Mouse (Mus musculus): ENCODE data around the gene Mlh3.
"Not testable (repeated sequence)": the region's sequence is repeated elsewhere in the genome, so short reads cannot be mapped to it uniquely, and the experiment has no call there.

DNA sequence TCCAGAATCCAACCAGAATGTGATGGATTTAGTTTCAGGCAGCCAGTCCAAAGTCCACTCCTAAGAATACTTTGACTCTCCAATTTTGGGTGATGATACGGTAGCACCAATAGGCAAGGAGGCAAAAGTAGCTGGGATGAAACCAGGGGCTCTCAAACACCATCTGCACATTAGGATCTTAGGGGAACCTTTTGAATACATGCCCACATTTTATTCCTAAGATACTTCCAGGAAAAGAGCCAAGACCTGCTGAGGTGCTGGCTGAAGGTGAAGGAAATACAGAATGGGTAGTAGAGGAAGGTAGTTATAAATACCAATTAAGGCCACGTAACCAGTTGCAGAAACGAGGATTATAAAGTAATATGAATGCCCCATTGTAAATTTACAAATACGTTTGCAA lies 11.4 kb upstream of the Mlh3 start:
- not testable (repeated sequence) for TF ChIP-seq POLR2A (IDR thresholded peaks at IDR 0.05; ENCODE audit: insufficient read length, low read depth); MAX (IDR thresholded peaks at IDR 0.05; ENCODE audit: low read depth); USF1 (IDR thresholded peaks at IDR 0.05; ENCODE audit: low read depth); MYOD1 (IDR thresholded peaks at IDR 0.05; ENCODE audit: control insufficient read depth in 1 of 3, insufficient read length in 2 of 3, low read depth in 2 of 3); E2F4 (IDR thresholded peaks at IDR 0.05; ENCODE audit: insufficient read depth); POLR2AphosphoS2 (IDR thresholded peaks at IDR 0.05; ENCODE audit: insufficient read length, low read depth); TCF3 (IDR thresholded peaks at IDR 0.05; ENCODE audit: insufficient read length, low read depth); MYOG (IDR thresholded peaks at IDR 0.05; ENCODE audit: control insufficient read depth in 1 of 3, insufficient read depth in 1 of 3, insufficient read length in 2 of 3, low read depth in 2 of 3); TCF12 (IDR thresholded peaks at IDR 0.05; ENCODE audit: insufficient read depth, poor library complexity, severe bottlenecking); REST (IDR thresholded peaks at IDR 0.05; ENCODE audit: insufficient read depth, insufficient read length)

Data from myocyte (in vitro differentiated cells).